Mouse (Mus musculus): ENCODE results near the gene Rab3gap1. TPM values are rescaled to one million over a fixed set of nuclear protein-coding genes. Genes with fewer than 3 reads are reported as not detected.

Gene Rab3gap1
- polyA plus RNA-seq, 1 experiment from 2014 or later, result 18.2 TPM

GRCm38 (mm10) chr1:127983274-127983993, 114.9 kb downstream of the Rab3gap1 start:
- Histone ChIP-seq H3K9ac (ENCODE audit: low read depth, low read length) (no peak overlapping the region), H3K27me3 (ENCODE audit: insufficient read depth, low read length) (no peaks in the 10 kb centered on the region), H3K4me2 (ENCODE audit: low read length) (no peak overlapping the region), H3K9me3 (replicated peaks; ENCODE audit: low read length) (no peaks in the 10 kb centered on the region), H3K27ac (no peak overlapping the region), H3K4me1 (replicated peaks; ENCODE audit: insufficient read depth, low read length) (0 out of 2 replicates have a peak, but pooled peaks cover 6% of the 10 kb centered on the region), H3K36me3 (ENCODE audit: insufficient read depth, low read length) (no peaks in the 10 kb centered on the region), H3K4me3 (replicated peaks; ENCODE audit: low read depth, low read length) (no peak overlapping the region)
- no peak for TF ChIP-seq CTCF (IDR thresholded peaks at IDR 0.05; ENCODE audit: low read depth)
- DNase-seq (ENCODE audit: low spot score) (peak; percentile 37), ATAC-seq (replicated peaks; ENCODE audit: low FRiP score, low read depth) (peak; percentile 47; the same call in 1 of the 2 replicates)
- WGBS, result 68% methylated on average over 5 of the region's 5 CpGs

GRCm38 (mm10) chr1:127985391-127985790, 116.8 kb downstream of the Rab3gap1 start:
- H3K4me1 ChIP-seq (replicated peaks; ENCODE audit: insufficient read depth, low read length), result 0 out of 2 replicates have a peak, but pooled peaks cover 6% of the 10 kb centered on the region
- peak; percentile 23; the same call in 1 of the 2 replicates for TF ChIP-seq CTCF (IDR thresholded peaks at IDR 0.05; ENCODE audit: low read depth)
- no peaks in the 10 kb centered on the region for H3K36me3 ChIP-seq (ENCODE audit: insufficient read depth, low read length)
- ATAC-seq (replicated peaks; ENCODE audit: low FRiP score, low read depth) (no peak), DNase-seq (ENCODE audit: low spot score) (peak; percentile 55)
- H3K27ac ChIP-seq, result 0 out of 2 replicates have a peak overlapping the region, but pooled peaks have one; percentile 36
- H3K9ac ChIP-seq (ENCODE audit: low read depth, low read length), result no peak overlapping the region
- no peaks in the 10 kb centered on the region for H3K27me3 ChIP-seq (ENCODE audit: insufficient read depth, low read length)
- H3K9me3 ChIP-seq (replicated peaks; ENCODE audit: low read length), result no peaks in the 10 kb centered on the region
- H3K4me2 ChIP-seq (ENCODE audit: low read length), result no peak overlapping the region
- no peak overlapping the region for H3K4me3 ChIP-seq (replicated peaks; ENCODE audit: low read depth, low read length)
- 18% methylated on average over 3 of the region's 3 CpGs for WGBS

- Histone ChIP-seq H3K27ac (no peak overlapping the region), H3K4me2 (ENCODE audit: low read length) (no peak overlapping the region), H3K9ac (ENCODE audit: low read depth, low read length) (no peak overlapping the region), H3K4me3 (replicated peaks; ENCODE audit: low read depth, low read length) (no peak overlapping the region), H3K36me3 (ENCODE audit: insufficient read depth, low read length) (no peaks in the 10 kb centered on the region), H3K4me1 (replicated peaks; ENCODE audit: insufficient read depth, low read length) (no peaks in the 10 kb centered on the region), H3K9me3 (replicated peaks; ENCODE audit: low read length) (no peaks in the 10 kb centered on the region), H3K27me3 (ENCODE audit: insufficient read depth, low read length) (no peaks in the 10 kb centered on the region)
- no peak for TF ChIP-seq CTCF (IDR thresholded peaks at IDR 0.05; ENCODE audit: low read depth)
- ATAC-seq (replicated peaks; ENCODE audit: low FRiP score, low read depth), result no peak
- no peak for DNase-seq (ENCODE audit: low spot score)
- 78% methylated on average over 3 of the region's 3 CpGs for WGBS
Measured at GRCm38 (mm10) chr1:127988246-127988645, 119.7 kb downstream of the Rab3gap1 start.

- 81% methylated on average over 4 of the region's 4 CpGs for WGBS
- no peaks in the 10 kb centered on the region for H3K27me3 ChIP-seq (ENCODE audit: insufficient read depth, low read length)
- no peak for TF ChIP-seq CTCF (IDR thresholded peaks at IDR 0.05; ENCODE audit: low read depth)
Measured at GRCm38 (mm10) chr1:127989387-127989786, 120.8 kb downstream of the Rab3gap1 start.

GRCm38 (mm10) chr1:127989876-127990731, 121.5 kb downstream of the Rab3gap1 start:
- WGBS, result 73% methylated on average over 9 of the region's 9 CpGs
- peak; percentile 41 for DNase-seq (ENCODE audit: low spot score)
- Histone ChIP-seq H3K36me3 (ENCODE audit: insufficient read depth, low read length) (no peaks in the 10 kb centered on the region), H3K4me1 (replicated peaks; ENCODE audit: insufficient read depth, low read length) (no peaks in the 10 kb centered on the region), H3K9ac (ENCODE audit: low read depth, low read length) (no peak overlapping the region), H3K9me3 (replicated peaks; ENCODE audit: low read length) (no peaks in the 10 kb centered on the region), H3K4me2 (ENCODE audit: low read length) (no peak overlapping the region), H3K27me3 (ENCODE audit: insufficient read depth, low read length) (no peaks in the 10 kb centered on the region), H3K27ac (0 out of 2 replicates have a peak overlapping the region, but pooled peaks have one; percentile 5), H3K4me3 (replicated peaks; ENCODE audit: low read depth, low read length) (no peak overlapping the region)
- ATAC-seq (replicated peaks; ENCODE audit: low FRiP score, low read depth), result no peak
- no peak for TF ChIP-seq CTCF (IDR thresholded peaks at IDR 0.05; ENCODE audit: low read depth)

More at GRCm38 (mm10) chr1:127989387-127989786, 120.8 kb downstream of the Rab3gap1 start:
- no peak overlapping the region for H3K9ac ChIP-seq (ENCODE audit: low read depth, low read length)
- no peaks in the 10 kb centered on the region for H3K36me3 ChIP-seq (ENCODE audit: insufficient read depth, low read length)
- H3K9me3 ChIP-seq (replicated peaks; ENCODE audit: low read length), result no peaks in the 10 kb centered on the region
- H3K4me3 ChIP-seq (replicated peaks; ENCODE audit: low read depth, low read length), result no peak overlapping the region
- ATAC-seq (replicated peaks; ENCODE audit: low FRiP score, low read depth) (no peak), DNase-seq (ENCODE audit: low spot score) (no peak)
- no peak overlapping the region for H3K27ac ChIP-seq
- no peaks in the 10 kb centered on the region for H3K4me1 ChIP-seq (replicated peaks; ENCODE audit: insufficient read depth, low read length)
- no peak overlapping the region for H3K4me2 ChIP-seq (ENCODE audit: low read length)

Other genes with a start within 250 kb of the Rab3gap1 start
- 1.4 and 2.1 TPM in 2 replicates for gene Tmem163, start 189.2 kb upstream of the Rab3gap1 start, polyA plus RNA-seq (2015; fragmentation: Nextera tagmentation; extraction: Ambion mirVana)
- 6.1 and 9.3 TPM in 2 replicates for gene Acmsd, start 139.4 kb upstream of the Rab3gap1 start, polyA plus RNA-seq (2015; fragmentation: Nextera tagmentation; extraction: Ambion mirVana)
- gene Ccnt2, start 94.6 kb upstream of the Rab3gap1 start, polyA plus RNA-seq (2015; fragmentation: Nextera tagmentation; extraction: Ambion mirVana), result 34.1 and 40.4 TPM in 2 replicates
- gene Map3k19, start 13.7 kb upstream of the Rab3gap1 start, polyA plus RNA-seq (2015; fragmentation: Nextera tagmentation; extraction: Ambion mirVana), result not detected in 2 replicates
- gene Zranb3, start 234.3 kb downstream of the Rab3gap1 start, polyA plus RNA-seq (2015; fragmentation: Nextera tagmentation; extraction: Ambion mirVana), result 4.1 and 4.5 TPM in 2 replicates
- gene R3hdm1, start 234.5 kb downstream of the Rab3gap1 start, polyA plus RNA-seq (2015; fragmentation: Nextera tagmentation; extraction: Ambion mirVana), result 49.2 and 49.7 TPM in 2 replicates